Mouse (Mus musculus) thymus, postnatal 10 days (tissue): ENCODE results near the gene Olfr1298.

Experiments used
- DNase-seq, 2 experiments: peaks; one replicate each; pipeline ENCODE4 v3.0.0; 2021; ENCODE audit warnings: low spot score in 2 of 2

Gene Olfr1298

GRCm38 (mm10) chr2:111649101-111649500, at the start of gene Olfr1298:
Olfr1298 (minus strand) TSS chr2:111649201.
- DNase-seq: no peak

- no peak for DNase-seq
Measured at GRCm38 (mm10) chr2:111661119-111661518, 12.1 kb upstream of the Olfr1298 start, which contains the start of gene Olfr1299. Olfr1299 (plus strand) TSS chr2:111661419.

GRCm38 (mm10) chr2:111626397-111626796, 22.6 kb downstream of the Olfr1298 start, which contains the start of gene Olfr1297:
Olfr1297 (minus strand) TSS chr2:111626497.
- no peak for DNase-seq
